In the genomic region with DNA sequence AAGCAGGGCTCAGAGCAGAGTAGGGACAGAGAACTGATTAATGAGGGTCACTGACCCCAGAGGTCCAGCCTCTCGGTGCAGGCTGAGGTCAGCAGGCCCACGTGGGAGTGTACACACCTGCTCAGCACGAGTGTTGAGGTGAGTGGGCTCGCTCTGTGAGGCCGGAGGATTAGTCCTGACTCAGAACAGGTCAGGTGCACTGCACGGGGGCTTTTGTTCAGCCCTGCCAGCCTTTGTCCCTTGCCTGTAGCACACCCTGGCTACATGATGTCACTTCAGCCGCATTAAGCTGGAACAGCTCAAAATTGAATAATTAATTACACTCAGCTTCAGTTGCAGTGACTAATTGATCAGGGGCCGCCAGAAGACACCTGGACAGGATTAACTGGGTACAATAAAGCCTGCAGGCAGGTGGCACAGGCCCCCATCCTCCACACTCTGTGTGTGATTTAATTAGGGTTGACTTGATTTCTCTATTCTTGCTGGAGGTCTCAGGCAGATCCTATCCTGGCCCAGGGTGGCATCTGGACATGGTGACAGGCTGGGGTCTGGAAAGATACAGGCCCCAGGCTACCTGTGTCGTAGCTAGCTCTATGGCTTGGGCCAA, we compare ENCODE assay signal across 8 mouse cellular contexts. TPM values are rescaled to one million over a fixed set of nuclear protein-coding genes. Genes with fewer than 3 reads are reported as not detected.
DNase-seq lines count a peak whose midpoint lies in the region; ATAC-seq lines count a peak whose summit lies in the region.

No protein-coding gene starts in this region.

- H3K27me3 ChIP-seq in embryonic facial prominence, embryonic 11.5 days (ENCODE audit: control insufficient read depth, insufficient read depth, low read length): no peaks in the 10 kb centered on the region
- no peaks in the 10 kb centered on the region for H3K27me3 ChIP-seq in intestine, embryonic 15.5 days (replicated peaks)
- H3K27me3 ChIP-seq in midbrain, embryonic 14.5 days (ENCODE audit: control insufficient read depth, insufficient read depth, low read length): no peaks in the 10 kb centered on the region

- H3K9me3 ChIP-seq in embryonic facial prominence, embryonic 11.5 days (replicated peaks; ENCODE audit: control insufficient read depth, low read length): no peaks in the 10 kb centered on the region
- H3K9me3 ChIP-seq in intestine, embryonic 15.5 days: no peaks in the 10 kb centered on the region
- H3K9me3 ChIP-seq in midbrain, embryonic 14.5 days (ENCODE audit: control insufficient read depth, low read length): no peaks in the 10 kb centered on the region

- H3K4me1 ChIP-seq in embryonic facial prominence, embryonic 11.5 days (ENCODE audit: control insufficient read depth, insufficient read depth, low read length): peaks cover 2% of the 10 kb centered on the region; the same call in 1 of the 2 replicates
- H3K4me1 ChIP-seq in intestine, embryonic 15.5 days (replicated peaks): peaks cover 49% of the 10 kb centered on the region
- peaks cover 13% of the 10 kb centered on the region for H3K4me1 ChIP-seq in midbrain, embryonic 14.5 days (ENCODE audit: control insufficient read depth, insufficient read depth, low read length)

- no peaks in the 10 kb centered on the region for H3K36me3 ChIP-seq in embryonic facial prominence, embryonic 11.5 days (replicated peaks; ENCODE audit: control insufficient read depth, insufficient read depth, low read depth, low read length)
- no peaks in the 10 kb centered on the region for H3K36me3 ChIP-seq in intestine, embryonic 15.5 days
- no peaks in the 10 kb centered on the region for H3K36me3 ChIP-seq in midbrain, embryonic 14.5 days (ENCODE audit: control insufficient read depth, insufficient read depth, low read length)

- 16% methylated on average over 9 of the region's 9 CpGs for WGBS in embryonic facial prominence, embryonic 11.5 days
- 50% methylated on average over 9 of the region's 9 CpGs for WGBS in intestine, embryonic 15.5 days
- 12% methylated on average over 9 of the region's 9 CpGs for WGBS in midbrain, embryonic 14.5 days

- no peak overlapping the region for H3K4me2 ChIP-seq in embryonic facial prominence, embryonic 11.5 days (ENCODE audit: low read depth, low read length)
- no peak overlapping the region for H3K4me2 ChIP-seq in intestine, embryonic 15.5 days (replicated peaks)
- no peak overlapping the region for H3K4me2 ChIP-seq in midbrain, embryonic 14.5 days (ENCODE audit: low read length)

- ATAC-seq in embryonic facial prominence, embryonic 11.5 days (replicated peaks; ENCODE audit: insufficient number of reproducible peaks, low FRiP score, low TSS enrichment, low read depth): peak; percentile 21; the same call in 1 of the 2 replicates
- peak; percentile 19; the same call in 1 of the 2 replicates for ATAC-seq in intestine, embryonic 15.5 days
- peak; percentile 48; the same call in 1 of the 2 replicates for ATAC-seq in midbrain, embryonic 14.5 days (ENCODE audit: low FRiP score, low TSS enrichment)

- H3K4me3 ChIP-seq in embryonic facial prominence, embryonic 11.5 days (ENCODE audit: low read depth, low read length): no peak overlapping the region
- no peak overlapping the region for H3K4me3 ChIP-seq in intestine, embryonic 15.5 days (replicated peaks)
- H3K4me3 ChIP-seq in midbrain, embryonic 14.5 days (replicated peaks; ENCODE audit: low read depth, low read length): no peak overlapping the region

- no peak overlapping the region for H3K9ac ChIP-seq in embryonic facial prominence, embryonic 11.5 days (replicated peaks; ENCODE audit: low read length)
- H3K9ac ChIP-seq in intestine, embryonic 15.5 days: no peak overlapping the region
- H3K9ac ChIP-seq in midbrain, embryonic 14.5 days (replicated peaks; ENCODE audit: low read length): no peak overlapping the region

- H3K27ac ChIP-seq in embryonic facial prominence, embryonic 11.5 days (replicated peaks; ENCODE audit: low read depth, low read length): no peak overlapping the region
- no peak overlapping the region for H3K27ac ChIP-seq in intestine, embryonic 15.5 days
- peak overlapping the region; percentile 52; the same call in 1 of the 2 replicates for H3K27ac ChIP-seq in midbrain, embryonic 14.5 days (replicated peaks; ENCODE audit: low read depth, low read length)

- DNase-seq in adrenal gland, postnatal 14 days: peak; percentile 40
- DNase-seq in adrenal gland, postnatal 25 days: no peak
- DNase-seq in embryonic facial prominence, embryonic 11.5 days (ENCODE audit: low spot score): peak; percentile 24
- DNase-seq in midbrain, embryonic 14.5 days: peak; percentile 49
- no peak for DNase-seq in left cerebral cortex, adult 8-10 months (ENCODE audit: low spot score in 2 of 2)
- no peak for DNase-seq in B cell, adult 2 months
- no peak for DNase-seq in kidney, postnatal 25 days

RNA-seq across cellular contexts. Expression of a gene that starts 57.0 kb away (rescaled TPM):
- total RNA-seq in adrenal gland, postnatal 14 days (2021): 494 and 529 TPM in 2 replicates
- total RNA-seq in adrenal gland, postnatal 25 days (2021): 592 and 648 TPM in 2 replicates
- 209 and 225 TPM in 2 replicates for polyA plus RNA-seq in embryonic facial prominence, embryonic 11.5 days (2014; fragmentation: Nextera tagmentation; extraction: Ambion mirVana)
- polyA plus RNA-seq in intestine, embryonic 15.5 days (2015; fragmentation: Nextera tagmentation; extraction: Ambion mirVana): 364 and 395 TPM in 2 replicates
- 50.3 and 51.4 TPM in 2 replicates for polyA plus RNA-seq in midbrain, embryonic 14.5 days (2014; fragmentation: Nextera tagmentation; extraction: Ambion mirVana)
- 10 to 100 TPM; 12.6 to 16.4 (median 13.7) TPM for total RNA-seq in left cerebral cortex, adult 8-10 months (2022)

Comparison
In these comparisons a context has a peak if more than half of its experiments do, and no peak if none do; other contexts are left out.
1. DNase-seq: peak in adrenal gland, postnatal 14 days (single experiment), embryonic facial prominence, embryonic 11.5 days (single experiment) and midbrain, embryonic 14.5 days (single experiment); none in adrenal gland, postnatal 25 days (single experiment), left cerebral cortex, adult 8-10 months (0 of 2), B cell, adult 2 months (0 of 2) and kidney, postnatal 25 days (0 of 2).
2. RNA of a gene that starts 57.0 kb away (total RNA-seq): 592 to 648 TPM in adrenal gland, postnatal 25 days and 494 to 529 TPM in adrenal gland, postnatal 14 days; 12.6 to 16.4 TPM in left cerebral cortex, adult 8-10 months; every median in the first group is over 10 times any median in the second.
3. Peak in every context shown above with its lines, with median percentiles within 50 percentile points of each other: ATAC-seq.